Mouse (Mus musculus): ENCODE measurements at regions not wholly inside any gene's neighbourhood (a gene's known extent, or its start where the extent isn't known, plus 50 kb on each side); places are given as distances from the start of the nearest gene placed in this dataset.

DNA sequence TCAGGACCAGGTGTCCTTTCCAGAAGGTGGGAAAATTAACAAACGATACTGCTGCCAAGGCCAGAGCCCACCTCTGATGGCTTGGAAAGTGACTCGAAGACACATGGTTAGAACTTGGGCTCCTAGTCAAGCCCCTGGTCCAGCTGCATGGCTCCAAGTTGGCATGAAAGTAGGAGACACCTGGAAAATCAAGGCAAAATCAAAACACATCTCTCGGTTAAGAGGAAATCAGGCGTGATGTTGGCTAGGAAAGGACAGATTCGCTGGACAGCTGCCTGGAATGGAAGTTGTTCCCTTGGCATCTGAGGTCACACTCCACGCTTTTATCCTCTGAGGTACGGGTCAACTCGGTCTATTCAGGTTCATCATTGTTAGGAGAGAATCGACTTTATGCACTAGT is 150.3 kb upstream of the Crim1 start:
- H3K4me3 ChIP-seq (ENCODE audit: low read depth, low read length) = no peak overlapping the region
- no peaks in the 10 kb centered on the region for H3K27me3 ChIP-seq (replicated peaks; ENCODE audit: control insufficient read depth, insufficient read depth, low read length)
- TF ChIP-seq CTCF (IDR thresholded peaks at IDR 0.05; ENCODE audit: low read depth) = no peak
- ATAC-seq = no peak
- no peak overlapping the region for H3K4me2 ChIP-seq (replicated peaks; ENCODE audit: low read depth)
- H3K9me3 ChIP-seq (ENCODE audit: control insufficient read depth) = no peaks in the 10 kb centered on the region
- 83% methylated on average over 9 of the region's 9 CpGs for WGBS
- H3K9ac ChIP-seq (ENCODE audit: low read depth, low read length) = no peak overlapping the region
- no peaks in the 10 kb centered on the region for H3K4me1 ChIP-seq (replicated peaks; ENCODE audit: control insufficient read depth, insufficient read depth, low read length)
- H3K27ac ChIP-seq (ENCODE audit: low read depth, low read length) = no peak overlapping the region
- no peaks in the 10 kb centered on the region for H3K36me3 ChIP-seq (ENCODE audit: control insufficient read depth, insufficient read depth)

- Histone ChIP-seq H3K36me3 (ENCODE audit: control insufficient read depth, insufficient read depth) (no peaks in the 10 kb centered on the region), H3K9me3 (ENCODE audit: control insufficient read depth) (no peaks in the 10 kb centered on the region), H3K4me3 (ENCODE audit: low read depth, low read length) (no peak overlapping the region), H3K9ac (ENCODE audit: low read depth, low read length) (no peak overlapping the region), H3K4me2 (replicated peaks; ENCODE audit: low read depth) (no peak overlapping the region), H3K27me3 (replicated peaks; ENCODE audit: control insufficient read depth, insufficient read depth, low read length) (no peaks in the 10 kb centered on the region), H3K27ac (ENCODE audit: low read depth, low read length) (no peak overlapping the region), H3K4me1 (replicated peaks; ENCODE audit: control insufficient read depth, insufficient read depth, low read length) (no peaks in the 10 kb centered on the region)
- no peak for ATAC-seq
- peak; percentile 53 for TF ChIP-seq CTCF (IDR thresholded peaks at IDR 0.05; ENCODE audit: low read depth)
- WGBS = 89% methylated on average over 7 of the region's 7 CpGs
These were observed 149.8 kb upstream of the Crim1 start for GRCm38 (mm10) chr17:78050203-78050602.

DNA sequence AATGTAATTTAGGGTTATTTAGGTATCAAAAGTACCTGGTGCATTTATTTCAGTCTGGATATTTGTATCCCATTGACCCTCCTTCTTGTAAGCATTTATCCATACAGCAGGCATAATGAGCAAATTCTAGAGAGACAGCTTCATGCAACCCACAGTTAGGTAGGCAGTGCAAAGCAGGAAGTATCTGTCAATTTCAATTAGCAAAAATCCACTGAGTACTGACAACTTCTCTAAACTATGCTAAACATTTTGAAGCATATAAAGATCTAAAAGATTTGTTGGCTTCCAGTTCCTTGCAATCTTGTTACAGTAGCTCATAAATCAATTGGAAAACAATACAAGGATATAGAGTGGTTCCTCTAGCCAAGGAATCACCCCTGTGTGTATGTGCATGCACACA is 124.2 kb upstream of the Crim1 start:
- Histone ChIP-seq H3K9me3 (ENCODE audit: control insufficient read depth) (no peaks in the 10 kb centered on the region), H3K4me2 (replicated peaks; ENCODE audit: low read depth) (no peak overlapping the region), H3K27ac (ENCODE audit: low read depth, low read length) (no peak overlapping the region), H3K9ac (ENCODE audit: low read depth, low read length) (no peak overlapping the region), H3K4me3 (ENCODE audit: low read depth, low read length) (no peak overlapping the region), H3K27me3 (replicated peaks; ENCODE audit: control insufficient read depth, insufficient read depth, low read length) (no peaks in the 10 kb centered on the region), H3K36me3 (ENCODE audit: control insufficient read depth, insufficient read depth) (no peaks in the 10 kb centered on the region), H3K4me1 (replicated peaks; ENCODE audit: control insufficient read depth, insufficient read depth, low read length) (no peaks in the 10 kb centered on the region)
- no peak for TF ChIP-seq CTCF (IDR thresholded peaks at IDR 0.05; ENCODE audit: low read depth)
- no peak for ATAC-seq

DNA sequence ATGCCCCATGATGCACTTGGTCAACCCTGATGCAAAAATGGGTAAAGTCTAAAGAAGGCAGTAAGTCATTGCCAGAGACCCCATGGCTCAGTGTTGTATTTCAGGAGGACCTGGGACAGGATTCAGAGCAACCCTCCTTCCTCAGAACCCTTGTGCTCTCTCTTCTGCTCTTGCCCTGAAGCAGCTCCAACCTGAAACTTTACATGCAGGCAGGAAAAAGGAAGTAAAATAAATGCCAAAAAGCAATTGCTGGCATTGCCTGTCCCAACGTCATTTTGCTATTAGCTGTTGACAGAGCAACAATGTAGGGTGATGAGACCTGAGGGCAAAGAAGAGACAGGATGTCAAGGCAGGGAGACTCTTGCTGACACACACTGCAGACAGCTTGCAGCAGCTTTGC is 121.7 kb upstream of the Crim1 start:
- H3K27ac ChIP-seq (ENCODE audit: low read depth, low read length) = no peak overlapping the region
- H3K4me3 ChIP-seq (ENCODE audit: low read depth, low read length) = no peak overlapping the region
- H3K9ac ChIP-seq (ENCODE audit: low read depth, low read length) = no peak overlapping the region
- no peaks in the 10 kb centered on the region for H3K4me1 ChIP-seq (replicated peaks; ENCODE audit: control insufficient read depth, insufficient read depth, low read length)
- no peak overlapping the region for H3K4me2 ChIP-seq (replicated peaks; ENCODE audit: low read depth)
- no peak for ATAC-seq
- TF ChIP-seq CTCF (IDR thresholded peaks at IDR 0.05; ENCODE audit: low read depth) = no peak
- no peaks in the 10 kb centered on the region for H3K36me3 ChIP-seq (ENCODE audit: control insufficient read depth, insufficient read depth)
- 38% methylated on average over 1 of the region's 1 CpGs for WGBS
- no peaks in the 10 kb centered on the region for H3K27me3 ChIP-seq (replicated peaks; ENCODE audit: control insufficient read depth, insufficient read depth, low read length)
- H3K9me3 ChIP-seq (ENCODE audit: control insufficient read depth) = no peaks in the 10 kb centered on the region

GRCm38 (mm10) chr17:78084419-78084818 is 115.6 kb upstream of the Crim1 start:
- H3K27ac ChIP-seq (ENCODE audit: low read depth, low read length) = no peak overlapping the region
- no peak for TF ChIP-seq CTCF (IDR thresholded peaks at IDR 0.05; ENCODE audit: low read depth)
- no peaks in the 10 kb centered on the region for H3K27me3 ChIP-seq (replicated peaks; ENCODE audit: control insufficient read depth, insufficient read depth, low read length)
- no peaks in the 10 kb centered on the region for H3K9me3 ChIP-seq (ENCODE audit: control insufficient read depth)
- WGBS = 23% methylated on average over 4 of the region's 4 CpGs
- H3K36me3 ChIP-seq (ENCODE audit: control insufficient read depth, insufficient read depth) = no peaks in the 10 kb centered on the region
- H3K4me3 ChIP-seq (ENCODE audit: low read depth, low read length) = no peak overlapping the region
- H3K9ac ChIP-seq (ENCODE audit: low read depth, low read length) = no peak overlapping the region
- H3K4me1 ChIP-seq (replicated peaks; ENCODE audit: control insufficient read depth, insufficient read depth, low read length) = peaks cover 4% of the 10 kb centered on the region; the same call in 1 of the 2 replicates
- ATAC-seq = no peak
- H3K4me2 ChIP-seq (replicated peaks; ENCODE audit: low read depth) = no peak overlapping the region

GRCm38 (mm10) chr17:78086963-78087362 is 113.1 kb upstream of the Crim1 start:
- H3K4me2 ChIP-seq (replicated peaks; ENCODE audit: low read depth) = no peak overlapping the region
- H3K4me3 ChIP-seq (ENCODE audit: low read depth, low read length) = no peak overlapping the region
- peaks cover 4% of the 10 kb centered on the region; the same call in 1 of the 2 replicates for H3K4me1 ChIP-seq (replicated peaks; ENCODE audit: control insufficient read depth, insufficient read depth, low read length)
- no peak overlapping the region for H3K27ac ChIP-seq (ENCODE audit: low read depth, low read length)
- 80% methylated on average over 8 of the region's 8 CpGs for WGBS
- no peaks in the 10 kb centered on the region for H3K9me3 ChIP-seq (ENCODE audit: control insufficient read depth)
- H3K27me3 ChIP-seq (replicated peaks; ENCODE audit: control insufficient read depth, insufficient read depth, low read length) = no peaks in the 10 kb centered on the region
- TF ChIP-seq CTCF (IDR thresholded peaks at IDR 0.05; ENCODE audit: low read depth) = no peak
- no peaks in the 10 kb centered on the region for H3K36me3 ChIP-seq (ENCODE audit: control insufficient read depth, insufficient read depth)
- no peak overlapping the region for H3K9ac ChIP-seq (ENCODE audit: low read depth, low read length)
- no peak for ATAC-seq

DNA sequence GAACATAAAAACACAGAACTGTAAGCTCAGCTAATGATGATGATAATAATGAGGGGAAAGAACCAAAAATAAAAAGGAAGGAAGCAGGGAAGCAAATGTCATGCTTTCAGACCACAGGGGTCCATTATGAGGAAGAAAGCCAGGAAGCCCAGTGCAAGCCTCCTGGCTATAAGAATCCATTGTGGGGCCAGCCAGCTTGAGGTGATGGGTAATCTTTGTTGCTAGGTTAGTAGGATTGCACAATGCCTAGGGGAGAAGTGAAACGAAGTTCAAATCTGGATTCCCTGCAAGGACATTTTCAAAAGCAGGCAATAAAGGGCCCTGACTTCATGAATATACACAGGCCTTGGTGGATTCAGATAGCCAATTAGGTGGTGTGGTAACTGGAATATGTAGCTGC is 102.3 kb upstream of the Crim1 start:
- Histone ChIP-seq H3K4me3 (ENCODE audit: low read depth, low read length) (no peak overlapping the region), H3K9ac (ENCODE audit: low read depth, low read length) (no peak overlapping the region), H3K36me3 (ENCODE audit: control insufficient read depth, insufficient read depth) (no peaks in the 10 kb centered on the region), H3K4me1 (replicated peaks; ENCODE audit: control insufficient read depth, insufficient read depth, low read length) (no peaks in the 10 kb centered on the region), H3K4me2 (replicated peaks; ENCODE audit: low read depth) (no peak overlapping the region), H3K27me3 (replicated peaks; ENCODE audit: control insufficient read depth, insufficient read depth, low read length) (no peaks in the 10 kb centered on the region), H3K27ac (ENCODE audit: low read depth, low read length) (no peak overlapping the region), H3K9me3 (ENCODE audit: control insufficient read depth) (no peaks in the 10 kb centered on the region)
- TF ChIP-seq CTCF (IDR thresholded peaks at IDR 0.05; ENCODE audit: low read depth) = no peak
- ATAC-seq = no peak
- 29% methylated on average over 1 of the region's 1 CpGs for WGBS

Measured in intestine, postnatal 0 days (tissue).